Mouse (Mus musculus) stomach, postnatal 0 days (tissue): ENCODE results near the gene Plpp2.
A peak's percentile ranks its signal among the peaks of the same experiment; 100 is the strongest.

ENCODE experiments used
- CTCF ChIP-seq: IDR thresholded peaks from 2 replicates; pipeline ENCODE4 v1.5.1; 2016; ENCODE audit warnings: antibody characterized with exemption, low read depth, mild to moderate bottlenecking, moderate library complexity
- EP300 ChIP-seq: optimal IDR thresholded peaks from 2 replicates; pipeline ENCODE3; 2016; ENCODE audit warnings: antibody characterized with exemption

GRCm38 (mm10) chr10:79502830-79503644, 30.6 kb downstream of the Plpp2 start:
- TF ChIP-seq EP300 = no peak
- peak; percentile 56 for TF ChIP-seq CTCF
